Mouse (Mus musculus) bone marrow, adult 2 months (tissue): Measurements from ENCODE around the gene Crabp2.

ENCODE experiments used
- CTCF ChIP-seq: fragments of 200-500 bp; IDR thresholded peaks from 2 replicates; pipeline ENCODE4 v1.5.1; 2011; ENCODE audit warnings: low read length, control low read depth; ENCODE audit not compliant: control insufficient read depth, insufficient read depth
- POLR2A ChIP-seq: fragments of 200-500 bp; IDR thresholded peaks from 2 replicates; pipeline ENCODE4 v1.6.1; 2011; ENCODE audit warnings: low read depth, mild to moderate bottlenecking, control low read depth, low read length, borderline replicate concordance; ENCODE audit not compliant: control insufficient read depth

DNA sequence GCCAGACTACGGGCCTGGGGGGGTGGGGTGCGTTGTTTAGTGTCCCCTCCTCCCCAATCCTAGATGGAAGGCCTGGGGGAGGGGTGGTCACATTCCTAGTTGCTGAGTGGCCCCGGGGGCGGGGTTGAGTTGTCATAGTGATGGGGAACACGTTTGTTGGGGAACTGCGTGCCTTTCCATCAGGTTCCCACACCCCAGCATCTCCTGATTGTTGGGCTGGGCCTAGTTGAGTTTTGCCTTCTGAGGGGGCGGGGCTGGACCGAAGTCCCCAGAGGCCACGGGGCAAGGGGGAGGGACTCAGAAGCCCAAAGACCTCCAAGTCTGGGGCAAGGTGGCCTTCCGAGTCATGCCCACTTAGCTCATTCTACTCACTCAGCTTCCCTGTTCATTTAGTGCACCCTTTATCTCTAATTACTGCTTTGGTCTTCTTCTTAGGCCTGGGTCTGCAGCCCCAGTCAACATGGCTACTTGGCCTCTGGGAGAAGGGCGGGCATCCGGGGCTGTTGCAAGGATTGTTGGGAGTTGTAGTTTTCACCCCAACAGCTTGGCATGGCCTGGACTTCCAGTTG lies 37.8 kb upstream of the Crabp2 start:
- TF ChIP-seq CTCF (no peak), POLR2A (no peak)
